Mouse (Mus musculus) myocyte (in vitro differentiated cells): Measurements from ENCODE around the gene Fbxo31. TPM values are rescaled to one million over a fixed set of nuclear protein-coding genes. Genes with fewer than 3 reads are reported as not detected.

Experiments
- H3K27me3 ChIP-seq: one replicate; pipeline ENCODE4 v1.6.1; 2011; ENCODE audit not compliant: control insufficient read depth, insufficient read depth, insufficient read length
- H3K36me3 ChIP-seq: one replicate; pipeline ENCODE4 v1.6.1; 2011; ENCODE audit not compliant: control insufficient read depth, insufficient read depth
- H3K4me2 ChIP-seq: one replicate; pipeline ENCODE4 v1.6.1; 2011; ENCODE audit warnings: low read depth, control low read depth
- H3K4me3 ChIP-seq: one replicate; pipeline ENCODE4 v1.5.1; 2011; ENCODE audit warnings: mild to moderate bottlenecking, control low read depth, moderate library complexity
- H3K79me2 ChIP-seq: one replicate; pipeline ENCODE4 v1.6.1; 2011; ENCODE audit not compliant: control insufficient read depth, insufficient read depth
- H3ac ChIP-seq: one replicate; pipeline ENCODE4 v1.6.1; 2011; ENCODE audit not compliant: control insufficient read depth, insufficient read length
- CEBPB ChIP-seq: IDR thresholded peaks from 2 replicates; pipeline ENCODE4 v1.6.1; 2011; ENCODE audit warnings: mild to moderate bottlenecking, moderate library complexity; ENCODE audit not compliant: poor library complexity, insufficient read depth, severe bottlenecking
- E2F4 ChIP-seq: IDR thresholded peaks from one replicate; pipeline ENCODE4 v1.6.1; 2011; ENCODE audit warnings: mild to moderate bottlenecking, control low read depth, moderate library complexity; ENCODE audit not compliant: insufficient read depth
- MAX ChIP-seq: IDR thresholded peaks from one replicate; pipeline ENCODE4 v1.6.1; 2011; ENCODE audit warnings: low read depth, mild to moderate bottlenecking, control low read depth
- MYOD1 ChIP-seq, 3 experiments: IDR thresholded peaks; one replicate each; pipeline ENCODE4 v1.6.1; 2011; ENCODE audit warnings: control low read depth in 2 of 3, low read depth in 2 of 3, mild to moderate bottlenecking in 2 of 3, moderate library complexity in 1 of 3; ENCODE audit not compliant: insufficient read length in 2 of 3, control insufficient read depth in 1 of 3
- MYOG ChIP-seq, 3 experiments: IDR thresholded peaks; one replicate each; pipeline ENCODE4 v1.6.1; 2011; ENCODE audit warnings: control low read depth in 2 of 3, low read depth in 2 of 3, mild to moderate bottlenecking in 2 of 3; ENCODE audit not compliant: insufficient read length in 2 of 3, control insufficient read depth in 1 of 3, insufficient read depth in 1 of 3
- POLR2A ChIP-seq: IDR thresholded peaks from one replicate; pipeline ENCODE4 v1.6.1; 2011; ENCODE audit warnings: low read depth, mild to moderate bottlenecking, control low read depth, moderate library complexity; ENCODE audit not compliant: insufficient read length
- POLR2AphosphoS2 ChIP-seq: IDR thresholded peaks from one replicate; pipeline ENCODE4 v1.6.1; 2011; ENCODE audit warnings: low read depth, control low read depth; ENCODE audit not compliant: insufficient read length
- REST ChIP-seq: IDR thresholded peaks from one replicate; pipeline ENCODE4 v1.6.1; 2011; ENCODE audit warnings: mild to moderate bottlenecking, control low read depth, moderate library complexity; ENCODE audit not compliant: insufficient read depth, insufficient read length
- SRF ChIP-seq: IDR thresholded peaks from one replicate; pipeline ENCODE4 v1.6.1; 2011; ENCODE audit warnings: low read depth; ENCODE audit not compliant: control insufficient read depth, insufficient read length
- TCF12 ChIP-seq: IDR thresholded peaks from one replicate; pipeline ENCODE4 v1.6.1; 2011; ENCODE audit warnings: mild to moderate bottlenecking, control low read depth; ENCODE audit not compliant: poor library complexity, insufficient read depth, severe bottlenecking
- TCF3 ChIP-seq: IDR thresholded peaks from one replicate; pipeline ENCODE4 v1.6.1; 2011; ENCODE audit warnings: low read depth, control low read depth; ENCODE audit not compliant: insufficient read length
- USF1 ChIP-seq: IDR thresholded peaks from one replicate; pipeline ENCODE4 v1.6.1; 2011; ENCODE audit warnings: low read depth, mild to moderate bottlenecking, control low read depth, moderate library complexity
- polyA plus RNA-seq: library from polyadenylated mRNA; unstranded; fragments of >200 nt; fragmentation: generic; extraction: Trizol; gene quantifications from one replicate; pipeline ENCODE4 v1.2.1, GENCODE M21; 2012; ENCODE audit warnings: missing spikeins

The Fbxo31 gene
- polyA plus RNA-seq, 1 experiment: 23.3 TPM

GRCm38 (mm10) chr8:121568321-121568720 lies 10.3 kb downstream of the Fbxo31 start:
- peak in 1 of 3 experiments; percentile 0 for TF ChIP-seq MYOG (IDR thresholded peaks at IDR 0.05; ENCODE audit: control insufficient read depth in 1 of 3, insufficient read depth in 1 of 3, insufficient read length in 2 of 3, low read depth in 2 of 3)
- TF ChIP-seq E2F4: no peak
- TF ChIP-seq MYOD1 (IDR thresholded peaks at IDR 0.05; ENCODE audit: control insufficient read depth in 1 of 3, insufficient read length in 2 of 3, low read depth in 2 of 3): peak in 1 of 3 experiments; percentile 10
- H3K36me3 ChIP-seq: no peaks in the 10 kb centered on the region
- H3K4me3 ChIP-seq: no peak overlapping the region
- no peak overlapping the region for H3ac ChIP-seq
- H3K79me2 ChIP-seq: no peaks in the 10 kb centered on the region
- H3K27me3 ChIP-seq: no peaks in the 10 kb centered on the region
- H3K4me2 ChIP-seq: no peak overlapping the region

GRCm38 (mm10) chr8:121563701-121564100 lies 14.9 kb downstream of the Fbxo31 start:
- H3K4me3 ChIP-seq: no peak overlapping the region
- no peaks in the 10 kb centered on the region for H3K27me3 ChIP-seq
- TF ChIP-seq USF1: no peak
- no peak for TF ChIP-seq MAX
- H3K79me2 ChIP-seq: no peaks in the 10 kb centered on the region
- H3K4me2 ChIP-seq: no peak overlapping the region
- H3ac ChIP-seq: no peak overlapping the region
- H3K36me3 ChIP-seq: no peaks in the 10 kb centered on the region

GRCm38 (mm10) chr8:121562941-121563351 lies 15.7 kb downstream of the Fbxo31 start:
- H3K27me3 ChIP-seq: no peaks in the 10 kb centered on the region
- TF ChIP-seq TCF12 (no peak), CEBPB (no peak), POLR2AphosphoS2 (no peak), MYOG (IDR thresholded peaks at IDR 0.05; ENCODE audit: control insufficient read depth in 1 of 3, insufficient read depth in 1 of 3, insufficient read length in 2 of 3, low read depth in 2 of 3) (peak in 2 of 3 experiments; percentile 58 to 74), SRF (peak; percentile 18), MYOD1 (IDR thresholded peaks at IDR 0.05; ENCODE audit: control insufficient read depth in 1 of 3, insufficient read length in 2 of 3, low read depth in 2 of 3) (peak in 2 of 3 experiments; percentile 5 to 63)
- no peaks in the 10 kb centered on the region for H3K79me2 ChIP-seq
- no peaks in the 10 kb centered on the region for H3K36me3 ChIP-seq
- no peak overlapping the region for H3ac ChIP-seq
- H3K4me3 ChIP-seq: no peak overlapping the region
- no peak overlapping the region for H3K4me2 ChIP-seq

- H3K4me3 ChIP-seq: no peak overlapping the region
These were observed 16.8 kb downstream of the Fbxo31 start for GRCm38 (mm10) chr8:121561636-121562345.

GRCm38 (mm10) chr8:121560432-121561100 lies 18.0 kb downstream of the Fbxo31 start:
- TF ChIP-seq POLR2AphosphoS2 (no peak), E2F4 (no peak), TCF12 (no peak), SRF (no peak), MYOD1 (IDR thresholded peaks at IDR 0.05; ENCODE audit: control insufficient read depth in 1 of 3, insufficient read length in 2 of 3, low read depth in 2 of 3) (no peak), TCF3 (no peak), POLR2A (no peak), MAX (no peak), MYOG (IDR thresholded peaks at IDR 0.05; ENCODE audit: control insufficient read depth in 1 of 3, insufficient read depth in 1 of 3, insufficient read length in 2 of 3, low read depth in 2 of 3) (no peak), REST (no peak), USF1 (no peak), CEBPB (no peak)
- Histone ChIP-seq H3K27me3 (no peaks in the 10 kb centered on the region), H3K4me3 (no peak overlapping the region), H3K79me2 (no peaks in the 10 kb centered on the region), H3K4me2 (no peak overlapping the region), H3K36me3 (no peaks in the 10 kb centered on the region), H3ac (no peak overlapping the region)

More at GRCm38 (mm10) chr8:121561636-121562345, 16.8 kb downstream of the Fbxo31 start:
- no peak overlapping the region for H3K4me2 ChIP-seq
- no peak for TF ChIP-seq POLR2A
- no peak for TF ChIP-seq USF1
- no peak for TF ChIP-seq TCF3
- no peak for TF ChIP-seq SRF
- TF ChIP-seq MAX: no peak
- TF ChIP-seq TCF12: no peak
- no peaks in the 10 kb centered on the region for H3K79me2 ChIP-seq
- no peaks in the 10 kb centered on the region for H3K27me3 ChIP-seq
- no peaks in the 10 kb centered on the region for H3K36me3 ChIP-seq
- no peak overlapping the region for H3ac ChIP-seq
